Mouse (Mus musculus): ENCODE data around the gene Zfp654. TPM values are rescaled to one million over a fixed set of nuclear protein-coding genes. Genes with fewer than 3 reads are reported as not detected.

Gene Zfp654
- 21.6 TPM for polyA plus RNA-seq (2014; fragmentation: Illumina TruSeq; extraction: RNeasy Lipid Tissue Mini Kit (QIAGEN cat#74804); ENCODE audit: low read depth, low replicate concordance)

GRCm38 (mm10) chr16:64851563-64852362 lies at the start of gene Zfp654, which contains the start of gene Cggbp1:
Zfp654 (minus strand) TSS chr16:64851652.
Cggbp1 (plus strand) TSS chr16:64851996.

GRCm38 (mm10) chr16:64770521-64771430 lies 80.7 kb downstream of the Zfp654 start, which contains the start of gene 4930453N24Rik:
4930453N24Rik (minus strand) TSS chr16:64771161.

Other genes starting within 250 kb of the Zfp654 start
- not detected for gene Csnka2ip, start 249.2 kb downstream of the Zfp654 start, polyA plus RNA-seq (2014; fragmentation: Illumina TruSeq; extraction: RNeasy Lipid Tissue Mini Kit (QIAGEN cat#74804); ENCODE audit: low read depth, low replicate concordance)
- 62.5 TPM for gene 4930453N24Rik, start 80.5 kb downstream of the Zfp654 start, polyA plus RNA-seq (2014; fragmentation: Illumina TruSeq; extraction: RNeasy Lipid Tissue Mini Kit (QIAGEN cat#74804); ENCODE audit: low read depth, low replicate concordance)
- gene Cggbp1, start 344 bp upstream of the Zfp654 start, polyA plus RNA-seq (2014; fragmentation: Illumina TruSeq; extraction: RNeasy Lipid Tissue Mini Kit (QIAGEN cat#74804); ENCODE audit: low read depth, low replicate concordance) = 59.9 TPM

All from liver, adult 10 weeks (tissue).